Mouse (Mus musculus) urinary bladder, postnatal 25 days (tissue): ENCODE data around the gene Marveld3.

Experiments used
- DNase-seq: peaks from one replicate; pipeline ENCODE4 v3.0.0; 2022; ENCODE audit warnings: low spot score

Gene Marveld3

GRCm38 (mm10) chr8:109902379-109902778 lies 59.6 kb downstream of the Marveld3 start:
- DNase-seq: no peak
